Mouse (Mus musculus) forebrain, embryonic 13.5 days (tissue): ENCODE results near the gene Ccdc27. TPM values are rescaled to one million over a fixed set of nuclear protein-coding genes. Genes with fewer than 3 reads are reported as not detected.

Experiments used
- ATAC-seq: fragments of 200-750 bp; cut with Nextera tagmentation; 2 replicates; pipeline ENCODE4 v1.8.0; 2017
- H3K27ac ChIP-seq: fragments of 300-500 bp; sonication (generic); 2 replicates; pipeline ENCODE4 v1.5.1; 2015; ENCODE audit warnings: inconsistent platforms, mild to moderate bottlenecking, moderate library complexity
- H3K27me3 ChIP-seq: fragments of 300-500 bp; sonication (generic); 2 replicates; pipeline ENCODE4 v1.6.1; 2015; ENCODE audit warnings: mild to moderate bottlenecking, inconsistent platforms
- H3K36me3 ChIP-seq: fragments of 300-500 bp; sonication (generic); 2 replicates; pipeline ENCODE4 v1.6.1; 2015; ENCODE audit warnings: mild to moderate bottlenecking, inconsistent platforms; ENCODE audit not compliant: poor library complexity, severe bottlenecking
- H3K4me1 ChIP-seq: fragments of 300-500 bp; sonication (generic); 2 replicates; pipeline ENCODE4 v1.6.1; 2015; ENCODE audit warnings: inconsistent platforms
- H3K4me2 ChIP-seq: fragments of 300-500 bp; sonication (generic); 2 replicates; pipeline ENCODE4 v1.6.1; 2015; ENCODE audit warnings: inconsistent platforms, mild to moderate bottlenecking, moderate library complexity
- H3K4me3 ChIP-seq: fragments of 300-500 bp; sonication (generic); 2 replicates; pipeline ENCODE4 v1.5.1; 2015; ENCODE audit warnings: mild to moderate bottlenecking, inconsistent platforms
- H3K9ac ChIP-seq: fragments of 300-500 bp; sonication (generic); 2 replicates; pipeline ENCODE4 v1.6.1; 2015; ENCODE audit warnings: mild to moderate bottlenecking, inconsistent platforms
- H3K9me3 ChIP-seq: fragments of 300-500 bp; sonication (generic); replicated peaks from 2 replicates; pipeline ENCODE4 v1.6.1; 2016; ENCODE audit warnings: inconsistent platforms
- WGBS: fragments of 180-500 bp; shearing (Covaris S2); methylation state at CpG from one replicate; pipeline ENCODE4 v1.1.7; 2015; 5-methylcytosine and 5-hydroxymethylcytosine counted together
- polyA plus RNA-seq: library from polyadenylated mRNA; unstranded; fragments of >200 nt; fragmentation: Nextera tagmentation; extraction: Ambion mirVana; gene quantifications from 2 replicates; pipeline ENCODE4 v1.2.1, GENCODE M21; 2015

The Ccdc27 gene
- not detected in 2 replicates for polyA plus RNA-seq

GRCm38 (mm10) chr4:154042577-154042976 is at the start of gene Ccdc27:
TSS of gene Ccdc27 (minus strand) at chr4:154042677.
- H3K4me3 ChIP-seq = no peak within 1 kb of the TSS
- no peaks in the 10 kb centered on the region for H3K4me1 ChIP-seq
- no peaks in the 10 kb centered on the region for H3K9me3 ChIP-seq
- H3K36me3 ChIP-seq = no peaks in the 10 kb centered on the region
- ATAC-seq = no peak
- 0 out of 2 replicates have a peak, but pooled peaks cover 9% of the 10 kb centered on the region for H3K27me3 ChIP-seq
- no peak within 1 kb of the TSS for H3K4me2 ChIP-seq
- WGBS = 84% methylated on average over 9 of the region's 9 CpGs
- no peak within 1 kb of the TSS for H3K9ac ChIP-seq
- no peak within 1 kb of the TSS for H3K27ac ChIP-seq

GRCm38 (mm10) chr4:154091356-154091755 is 48.9 kb upstream of the Ccdc27 start:
- no peak overlapping the region for H3K4me3 ChIP-seq
- H3K4me2 ChIP-seq = no peak overlapping the region
- no peaks in the 10 kb centered on the region for H3K9me3 ChIP-seq
- 0 out of 2 replicates have a peak, but pooled peaks cover 6% of the 10 kb centered on the region for H3K4me1 ChIP-seq
- no peak for ATAC-seq
- no peak overlapping the region for H3K9ac ChIP-seq
- 62% methylated on average over 8 of the region's 8 CpGs for WGBS
- H3K27me3 ChIP-seq = peaks cover 31% of the 10 kb centered on the region; the same call in 1 of the 2 replicates
- H3K36me3 ChIP-seq = no peaks in the 10 kb centered on the region
- H3K27ac ChIP-seq = no peak overlapping the region

- no peak overlapping the region for H3K4me3 ChIP-seq
- no peaks in the 10 kb centered on the region for H3K9me3 ChIP-seq
- H3K4me1 ChIP-seq = no peaks in the 10 kb centered on the region
- H3K36me3 ChIP-seq = no peaks in the 10 kb centered on the region
- H3K9ac ChIP-seq = no peak overlapping the region
- WGBS = 55% methylated on average over 5 of the region's 5 CpGs
- H3K27me3 ChIP-seq = peaks cover 24% of the 10 kb centered on the region; the same call in 1 of the 2 replicates
- H3K27ac ChIP-seq = no peak overlapping the region
- no peak overlapping the region for H3K4me2 ChIP-seq
- no peak for ATAC-seq
Measured at GRCm38 (mm10) chr4:154089205-154089604, 46.7 kb upstream of the Ccdc27 start.

- Histone ChIP-seq H3K9ac (no peak overlapping the region), H3K4me3 (no peak overlapping the region), H3K27me3 (peaks cover 36% of the 10 kb centered on the region), H3K9me3 (no peaks in the 10 kb centered on the region), H3K27ac (no peak overlapping the region), H3K4me1 (no peaks in the 10 kb centered on the region), H3K4me2 (no peak overlapping the region), H3K36me3 (no peaks in the 10 kb centered on the region)
- WGBS = 89% methylated on average over 8 of the region's 8 CpGs
- no peak for ATAC-seq
Measured at GRCm38 (mm10) chr4:154086436-154086835, 44.0 kb upstream of the Ccdc27 start.

- no peaks in the 10 kb centered on the region for H3K36me3 ChIP-seq
- H3K27me3 ChIP-seq = peaks cover 39% of the 10 kb centered on the region
- no peak for ATAC-seq
- H3K4me1 ChIP-seq = no peaks in the 10 kb centered on the region
- no peak overlapping the region for H3K9ac ChIP-seq
- H3K27ac ChIP-seq = no peak overlapping the region
- 45% methylated on average over 3 of the region's 3 CpGs for WGBS
- H3K4me2 ChIP-seq = no peak overlapping the region
- no peaks in the 10 kb centered on the region for H3K9me3 ChIP-seq
- no peak overlapping the region for H3K4me3 ChIP-seq
Measured at GRCm38 (mm10) chr4:154085856-154086255, 43.4 kb upstream of the Ccdc27 start.

- no peak for ATAC-seq
- H3K36me3 ChIP-seq = no peaks in the 10 kb centered on the region
- no peak overlapping the region for H3K4me2 ChIP-seq
- H3K9me3 ChIP-seq = no peaks in the 10 kb centered on the region
- no peak overlapping the region for H3K9ac ChIP-seq
- H3K4me3 ChIP-seq = no peak overlapping the region
- H3K4me1 ChIP-seq = no peaks in the 10 kb centered on the region
- no peak overlapping the region for H3K27ac ChIP-seq
- H3K27me3 ChIP-seq = peaks cover 55% of the 10 kb centered on the region
- WGBS = 0% methylated on average over 1 of the region's 1 CpGs
Measured at GRCm38 (mm10) chr4:154081974-154082373, 39.5 kb upstream of the Ccdc27 start.

GRCm38 (mm10) chr4:154081021-154081420 is 38.5 kb upstream of the Ccdc27 start:
- H3K4me1 ChIP-seq = no peaks in the 10 kb centered on the region
- no peaks in the 10 kb centered on the region for H3K9me3 ChIP-seq
- H3K36me3 ChIP-seq = no peaks in the 10 kb centered on the region
- 2% methylated on average over 13 of the region's 13 CpGs for WGBS
- no peak overlapping the region for H3K27ac ChIP-seq
- H3K9ac ChIP-seq = no peak overlapping the region
- ATAC-seq = no peak
- no peak overlapping the region for H3K4me2 ChIP-seq
- peaks cover 55% of the 10 kb centered on the region for H3K27me3 ChIP-seq
- no peak overlapping the region for H3K4me3 ChIP-seq

GRCm38 (mm10) chr4:154080211-154080610 is 37.7 kb upstream of the Ccdc27 start:
- H3K4me1 ChIP-seq = no peaks in the 10 kb centered on the region
- no peaks in the 10 kb centered on the region for H3K9me3 ChIP-seq
- no peak for ATAC-seq
- WGBS = 53% methylated on average over 4 of the region's 4 CpGs
- H3K9ac ChIP-seq = no peak overlapping the region
- H3K4me3 ChIP-seq = no peak overlapping the region
- H3K27me3 ChIP-seq = peaks cover 55% of the 10 kb centered on the region
- no peak overlapping the region for H3K4me2 ChIP-seq
- no peaks in the 10 kb centered on the region for H3K36me3 ChIP-seq
- H3K27ac ChIP-seq = no peak overlapping the region

- no peaks in the 10 kb centered on the region for H3K36me3 ChIP-seq
- H3K4me3 ChIP-seq = no peak overlapping the region
- H3K27ac ChIP-seq = no peak overlapping the region
- no peaks in the 10 kb centered on the region for H3K9me3 ChIP-seq
- H3K4me1 ChIP-seq = no peaks in the 10 kb centered on the region
- H3K4me2 ChIP-seq = peak overlapping the region; percentile 27; the same call in 1 of the 2 replicates
- 22% methylated on average over 13 of the region's 16 CpGs for whole genome bisulfite sequencing
- no peak overlapping the region for H3K9ac ChIP-seq
- peaks cover 41% of the 10 kb centered on the region for H3K27me3 ChIP-seq
- ATAC-seq = no peak
Measured at GRCm38 (mm10) chr4:154071941-154072340, 29.5 kb upstream of the Ccdc27 start.

GRCm38 (mm10) chr4:154071521-154071920 is 29.0 kb upstream of the Ccdc27 start:
- H3K4me1 ChIP-seq = no peaks in the 10 kb centered on the region
- peaks cover 41% of the 10 kb centered on the region for H3K27me3 ChIP-seq
- H3K4me2 ChIP-seq = peak overlapping the region; percentile 27
- no peak for ATAC-seq
- H3K27ac ChIP-seq = no peak overlapping the region
- no peaks in the 10 kb centered on the region for H3K9me3 ChIP-seq
- under 1% methylated on average over 16 of the region's 20 CpGs for WGBS
- no peaks in the 10 kb centered on the region for H3K36me3 ChIP-seq
- H3K9ac ChIP-seq = no peak overlapping the region
- H3K4me3 ChIP-seq = peak overlapping the region; percentile 11; the same call in 1 of the 2 replicates

- Histone ChIP-seq H3K9ac (no peak overlapping the region), H3K4me1 (no peaks in the 10 kb centered on the region), H3K9me3 (no peaks in the 10 kb centered on the region), H3K27ac (no peak overlapping the region), H3K36me3 (no peaks in the 10 kb centered on the region), H3K27me3 (peaks cover 41% of the 10 kb centered on the region), H3K4me3 (no peak overlapping the region), H3K4me2 (no peak overlapping the region)
- WGBS = 0% methylated on average over 5 of the region's 5 CpGs
- ATAC-seq = no peak
Measured at GRCm38 (mm10) chr4:154070896-154071295, 28.4 kb upstream of the Ccdc27 start.

- Histone ChIP-seq H3K9me3 (no peaks in the 10 kb centered on the region), H3K9ac (no peak overlapping the region), H3K27ac (no peak overlapping the region), H3K27me3 (peaks cover 14% of the 10 kb centered on the region), H3K36me3 (no peaks in the 10 kb centered on the region), H3K4me2 (no peak overlapping the region), H3K4me3 (no peak overlapping the region), H3K4me1 (no peaks in the 10 kb centered on the region)
- peak; percentile 65 for ATAC-seq
- WGBS = 69% methylated on average over 14 of the region's 14 CpGs
Measured at GRCm38 (mm10) chr4:154064827-154065773, 22.6 kb upstream of the Ccdc27 start.
